Comparison of ENCODE assay signal across 14 mouse cellular contexts in genomic region chr4:99511993-99512392, GRCm38 (mm10).
"Had no signal": no experiment of that assay in that cellular context is flagged by ENCODE, and none has a peak within 500 bp of the region (broad histone marks: within the 10 kb centered on the region; RNA-seq: fewer than 3 reads in every experiment).

No protein-coding gene starts in this region.

- H3K4me2 ChIP-seq: kidney, embryonic 15.5 days; limb, embryonic 15.5 days; liver, embryonic 12.5 days; lung, embryonic 14.5 days; midbrain, embryonic 15.5 days had no signal

- ATAC-seq: liver, embryonic 12.5 days; midbrain, embryonic 15.5 days had no signal

- DNase-seq: kidney, adult 2 months; kidney, postnatal 14 days; lung, embryonic 14.5 days; lung, postnatal 10 days; lung, postnatal 4 days; thymus, adult 18-20 months; thymus, postnatal 14 days had no signal

- H3K27ac ChIP-seq: kidney, embryonic 15.5 days; left cerebral cortex, adult 2 months; limb, embryonic 15.5 days; liver, embryonic 12.5 days; midbrain, embryonic 15.5 days; stomach, postnatal 0 days had no signal

- H3K9me3 ChIP-seq: kidney, embryonic 15.5 days; limb, embryonic 15.5 days; liver, embryonic 12.5 days; midbrain, embryonic 15.5 days had no signal

- H3K27me3 ChIP-seq: kidney, embryonic 15.5 days; limb, embryonic 15.5 days; liver, embryonic 12.5 days; megakaryocyte, embryonic 14.5 days; midbrain, embryonic 15.5 days had no signal

- H3K9ac ChIP-seq: kidney, embryonic 15.5 days; limb, embryonic 15.5 days; liver, embryonic 12.5 days; lung, embryonic 14.5 days; midbrain, embryonic 15.5 days had no signal

- H3K4me1 ChIP-seq: kidney, embryonic 15.5 days; limb, embryonic 15.5 days; liver, embryonic 12.5 days; megakaryocyte, embryonic 14.5 days; midbrain, embryonic 15.5 days had no signal

- H3K36me3 ChIP-seq: kidney, embryonic 15.5 days; limb, embryonic 15.5 days; liver, embryonic 12.5 days; midbrain, embryonic 15.5 days had no signal

- H3K4me3 ChIP-seq: kidney, embryonic 15.5 days; left cerebral cortex, adult 2 months; limb, embryonic 15.5 days; liver, embryonic 12.5 days; megakaryocyte, embryonic 14.5 days; midbrain, embryonic 15.5 days had no signal
